Mouse (Mus musculus) lung, adult 2 months (tissue): ENCODE data around the gene Shc1.

ENCODE experiments used
- CTCF ChIP-seq: fragments of 200-500 bp; IDR thresholded peaks from 2 replicates; pipeline ENCODE4 v1.5.1; 2011; ENCODE audit warnings: mild to moderate bottlenecking, low read length, control low read depth; ENCODE audit not compliant: insufficient read depth
- POLR2A ChIP-seq: fragments of 200-500 bp; IDR thresholded peaks from 2 replicates; pipeline ENCODE4 v1.6.1; 2011; ENCODE audit warnings: low read depth, mild to moderate bottlenecking, control low read depth, low read length, borderline replicate concordance; ENCODE audit errors: extremely low read depth

DNA sequence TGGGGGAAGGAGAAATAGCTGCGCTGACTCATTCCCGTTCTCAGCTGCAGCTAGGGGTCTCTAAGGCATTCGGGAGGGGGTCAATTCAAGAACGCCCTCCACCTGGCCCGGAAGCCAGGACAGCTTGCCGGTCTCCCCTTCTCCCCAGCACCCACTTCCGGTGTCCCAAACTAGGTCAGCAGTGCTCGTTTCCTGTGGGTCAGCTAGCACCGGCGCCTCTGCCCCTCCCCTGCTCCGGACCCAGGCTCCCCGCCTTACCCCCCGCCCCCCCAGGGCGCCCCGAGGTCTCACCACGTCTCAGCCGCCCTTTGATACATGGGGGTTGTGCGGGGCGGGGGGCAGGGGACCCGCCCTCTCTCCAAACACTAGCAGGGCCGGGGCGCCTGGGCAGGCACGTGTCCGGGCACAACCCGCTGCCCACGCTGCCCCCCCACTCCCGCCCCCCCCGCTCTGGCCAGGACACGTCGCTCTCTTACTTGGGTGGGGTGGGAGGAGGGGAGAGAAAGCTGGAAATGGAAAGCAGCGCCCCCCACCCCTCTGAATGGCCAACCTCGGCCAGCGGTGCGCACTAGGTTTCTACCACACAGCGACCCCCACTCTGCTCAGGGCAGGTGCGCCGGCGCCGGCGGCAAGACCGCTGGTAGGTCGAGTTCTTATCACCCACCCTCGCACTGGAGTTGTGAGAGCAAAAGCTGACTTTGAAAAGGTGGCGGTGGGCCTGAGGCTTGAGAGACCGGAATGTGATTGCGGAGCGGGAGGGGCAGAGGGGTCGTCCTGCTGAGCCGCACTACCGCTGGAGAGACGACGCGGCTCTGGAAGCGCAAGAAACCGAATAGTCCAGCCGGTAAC is 26.4 kb upstream of the Shc1 start:
- TF ChIP-seq CTCF: no peak
- no peak for TF ChIP-seq POLR2A
